Mouse (Mus musculus): ENCODE measurements around the gene Rab1b. TPM values are rescaled to one million over a fixed set of nuclear protein-coding genes. Genes with fewer than 3 reads are reported as not detected.

The Rab1b gene
- polyA plus RNA-seq, 2 experiments = 192 to 249 TPM

GRCm38 (mm10) chr19:5073028-5073427 is 33.8 kb downstream of the Rab1b start:
- Histone ChIP-seq H3K9ac (ENCODE audit: low read depth, low read length, severe bottlenecking) (no peak overlapping the region), H3K36me3 (ENCODE audit: control insufficient read depth, insufficient read depth, low read length) (no peaks in the 10 kb centered on the region), H3K4me1 (ENCODE audit: control insufficient read depth, insufficient read depth, low read length) (peaks cover 30% of the 10 kb centered on the region), H3K4me3 (replicated peaks; ENCODE audit: low read length) (peak overlapping the region; percentile 64), H3K27ac (replicated peaks; ENCODE audit: low read depth, low read length) (peak overlapping the region; percentile 96; the same call in 1 of the 2 replicates), H3K27me3 (ENCODE audit: control insufficient read depth, insufficient read depth, low read length) (no peaks in the 10 kb centered on the region), H3K4me2 (replicated peaks; ENCODE audit: low read depth, low read length, severe bottlenecking) (peak overlapping the region; percentile 94), H3K9me3 (ENCODE audit: control insufficient read depth, low read length) (no peaks in the 10 kb centered on the region)
- no peak for TF ChIP-seq POLR2A (IDR thresholded peaks at IDR 0.05; ENCODE audit: borderline replicate concordance, extremely low read depth, insufficient read depth, insufficient read length)
- peak; percentile 87 for DNase-seq (ENCODE audit: low spot score)
- peak; percentile 37; the same call in 1 of the 2 replicates for ATAC-seq (ENCODE audit: low FRiP score, low read depth)
- under 1% methylated on average over 15 of the region's 15 CpGs for WGBS

GRCm38 (mm10) chr19:5072389-5073019 is 34.4 kb downstream of the Rab1b start:
- H3K27ac ChIP-seq (replicated peaks; ENCODE audit: low read depth, low read length) = peak overlapping the region; percentile 96
- ATAC-seq (ENCODE audit: low FRiP score, low read depth) (0 out of 2 replicates have a peak, but pooled peaks have one; percentile 18), DNase-seq (ENCODE audit: low spot score) (peak; percentile 75)
- H3K9ac ChIP-seq (ENCODE audit: low read depth, low read length, severe bottlenecking) = peak overlapping the region; percentile 58
- no peaks in the 10 kb centered on the region for H3K27me3 ChIP-seq (ENCODE audit: control insufficient read depth, insufficient read depth, low read length)
- H3K4me2 ChIP-seq (replicated peaks; ENCODE audit: low read depth, low read length, severe bottlenecking) = peak overlapping the region; percentile 94
- H3K36me3 ChIP-seq (ENCODE audit: control insufficient read depth, insufficient read depth, low read length) = no peaks in the 10 kb centered on the region
- TF ChIP-seq POLR2A (IDR thresholded peaks at IDR 0.05; ENCODE audit: borderline replicate concordance, extremely low read depth, insufficient read depth, insufficient read length) = no peak
- H3K4me3 ChIP-seq (replicated peaks; ENCODE audit: low read length) = peak overlapping the region; percentile 64
- H3K9me3 ChIP-seq (ENCODE audit: control insufficient read depth, low read length) = no peaks in the 10 kb centered on the region
- peaks cover 30% of the 10 kb centered on the region for H3K4me1 ChIP-seq (ENCODE audit: control insufficient read depth, insufficient read depth, low read length)
- 2% methylated on average over 20 of the region's 20 CpGs for WGBS

GRCm38 (mm10) chr19:5071545-5072369 is 35.1 kb downstream of the Rab1b start:
- peak overlapping the region; percentile 96 for H3K27ac ChIP-seq (replicated peaks; ENCODE audit: low read depth, low read length)
- peaks cover 38% of the 10 kb centered on the region for H3K4me1 ChIP-seq (ENCODE audit: control insufficient read depth, insufficient read depth, low read length)
- H3K4me3 ChIP-seq (replicated peaks; ENCODE audit: low read length) = peak overlapping the region; percentile 64
- DNase-seq (ENCODE audit: low spot score) = peak; percentile 95
- H3K9me3 ChIP-seq (ENCODE audit: control insufficient read depth, low read length) = no peaks in the 10 kb centered on the region
- H3K36me3 ChIP-seq (ENCODE audit: control insufficient read depth, insufficient read depth, low read length) = no peaks in the 10 kb centered on the region
- H3K4me2 ChIP-seq (replicated peaks; ENCODE audit: low read depth, low read length, severe bottlenecking) = peak overlapping the region; percentile 94
- ATAC-seq (ENCODE audit: low FRiP score, low read depth) = peak; percentile 89
- TF ChIP-seq POLR2A (IDR thresholded peaks at IDR 0.05; ENCODE audit: borderline replicate concordance, extremely low read depth, insufficient read depth, insufficient read length) = no peak
- under 1% methylated on average over 35 of the region's 40 CpGs for WGBS
- H3K27me3 ChIP-seq (ENCODE audit: control insufficient read depth, insufficient read depth, low read length) = no peaks in the 10 kb centered on the region
- peak overlapping the region; percentile 58 for H3K9ac ChIP-seq (ENCODE audit: low read depth, low read length, severe bottlenecking)

GRCm38 (mm10) chr19:5071077-5071476 is 35.8 kb downstream of the Rab1b start:
- no peak for TF ChIP-seq POLR2A (IDR thresholded peaks at IDR 0.05; ENCODE audit: borderline replicate concordance, extremely low read depth, insufficient read depth, insufficient read length)
- 6% methylated on average over 11 of the region's 11 CpGs for WGBS
- no peak for ATAC-seq (ENCODE audit: low FRiP score, low read depth)
- Histone ChIP-seq H3K9me3 (ENCODE audit: control insufficient read depth, low read length) (no peaks in the 10 kb centered on the region), H3K9ac (ENCODE audit: low read depth, low read length, severe bottlenecking) (peak overlapping the region; percentile 58), H3K27me3 (ENCODE audit: control insufficient read depth, insufficient read depth, low read length) (no peaks in the 10 kb centered on the region), H3K4me3 (replicated peaks; ENCODE audit: low read length) (peak overlapping the region; percentile 64), H3K4me2 (replicated peaks; ENCODE audit: low read depth, low read length, severe bottlenecking) (peak overlapping the region; percentile 94), H3K4me1 (ENCODE audit: control insufficient read depth, insufficient read depth, low read length) (peaks cover 39% of the 10 kb centered on the region), H3K36me3 (ENCODE audit: control insufficient read depth, insufficient read depth, low read length) (no peaks in the 10 kb centered on the region), H3K27ac (replicated peaks; ENCODE audit: low read depth, low read length) (peak overlapping the region; percentile 96)
- no peak for DNase-seq (ENCODE audit: low spot score)

- no peak for TF ChIP-seq POLR2A (IDR thresholded peaks at IDR 0.05; ENCODE audit: borderline replicate concordance, extremely low read depth, insufficient read depth, insufficient read length)
- ATAC-seq (ENCODE audit: low FRiP score, low read depth) = no peak
- Histone ChIP-seq H3K4me3 (replicated peaks; ENCODE audit: low read length) (peak overlapping the region; percentile 64), H3K27me3 (ENCODE audit: control insufficient read depth, insufficient read depth, low read length) (no peaks in the 10 kb centered on the region), H3K9ac (ENCODE audit: low read depth, low read length, severe bottlenecking) (peak overlapping the region; percentile 58; the same call in 1 of the 2 replicates), H3K4me1 (ENCODE audit: control insufficient read depth, insufficient read depth, low read length) (peaks cover 44% of the 10 kb centered on the region), H3K4me2 (replicated peaks; ENCODE audit: low read depth, low read length, severe bottlenecking) (peak overlapping the region; percentile 94), H3K9me3 (ENCODE audit: control insufficient read depth, low read length) (no peaks in the 10 kb centered on the region), H3K36me3 (ENCODE audit: control insufficient read depth, insufficient read depth, low read length) (no peaks in the 10 kb centered on the region), H3K27ac (replicated peaks; ENCODE audit: low read depth, low read length) (peak overlapping the region; percentile 96)
- WGBS = 66% methylated on average over 7 of the region's 7 CpGs
- no peak for DNase-seq (ENCODE audit: low spot score)
These were observed 36.9 kb downstream of the Rab1b start for GRCm38 (mm10) chr19:5069978-5070377.
